Mouse (Mus musculus): ENCODE data around the gene Dgki.

DNA sequence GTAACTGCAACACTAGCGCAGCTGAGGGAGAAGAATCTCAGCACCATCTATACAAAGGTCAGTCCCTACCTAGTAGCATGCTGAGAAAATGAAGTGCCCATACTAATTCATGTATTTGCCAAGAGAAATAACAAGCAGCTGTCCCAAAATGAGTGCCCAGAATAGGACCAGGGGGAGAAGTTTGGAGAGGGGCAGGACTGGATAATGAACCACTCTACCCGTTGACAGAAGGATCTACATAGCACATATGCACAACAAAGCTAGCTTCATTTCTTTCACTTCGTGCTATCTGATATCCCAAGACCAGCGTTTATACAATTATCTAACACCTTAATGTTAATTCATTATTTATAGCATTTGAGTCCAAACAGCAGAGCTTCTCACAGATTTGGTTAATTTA, 168.7 kb downstream of the Dgki start:
- TF ChIP-seq TAL1 (IDR thresholded peaks at IDR 0.05; ENCODE audit: low read length), result no peak
- no peak for TF ChIP-seq GATA1 (IDR thresholded peaks at IDR 0.05; ENCODE audit: low read length)
